Mouse (Mus musculus): ENCODE results near the gene Arid1b.
"Not testable (repeated sequence)": the region's sequence is repeated elsewhere in the genome, so short reads cannot be mapped to it uniquely, and the experiment has no call there.

The Arid1b gene

GRCm38 (mm10) chr17:5059092-5059601 is 65.0 kb downstream of the Arid1b start:
- DNase-seq: no peak

- DNase-seq: no peak
Measured at GRCm38 (mm10) chr17:5060515-5061084, 66.5 kb downstream of the Arid1b start.

- no peak for DNase-seq
Measured at GRCm38 (mm10) chr17:5061183-5061582, 67.1 kb downstream of the Arid1b start.

GRCm38 (mm10) chr17:5061593-5061992 is 67.5 kb downstream of the Arid1b start:
- DNase-seq: no peak

GRCm38 (mm10) chr17:5063471-5064176 is 69.5 kb downstream of the Arid1b start:
- no peak for DNase-seq

- DNase-seq: no peak
Measured at GRCm38 (mm10) chr17:5064777-5065176, 70.6 kb downstream of the Arid1b start.

- DNase-seq: no peak
Measured at GRCm38 (mm10) chr17:5065270-5065669, 71.1 kb downstream of the Arid1b start.

GRCm38 (mm10) chr17:5066835-5067234 is 72.7 kb downstream of the Arid1b start:
- DNase-seq: no peak

- no peak for DNase-seq
Measured at GRCm38 (mm10) chr17:5067264-5067663, 73.1 kb downstream of the Arid1b start.

- no peak for DNase-seq
Measured at GRCm38 (mm10) chr17:5070399-5070798, 76.3 kb downstream of the Arid1b start.

GRCm38 (mm10) chr17:5072539-5072938 is 78.4 kb downstream of the Arid1b start:
- no peak for DNase-seq

- no peak for DNase-seq
Measured at GRCm38 (mm10) chr17:5074752-5075506, 80.8 kb downstream of the Arid1b start.

- no peak for DNase-seq
Measured at GRCm38 (mm10) chr17:5077996-5078395, 83.9 kb downstream of the Arid1b start.

GRCm38 (mm10) chr17:5078576-5078975 is 84.4 kb downstream of the Arid1b start:
- no peak for DNase-seq

GRCm38 (mm10) chr17:5080884-5081419 is 86.8 kb downstream of the Arid1b start:
- no peak for DNase-seq

- no peak for DNase-seq
Measured at GRCm38 (mm10) chr17:5082274-5082673, 88.1 kb downstream of the Arid1b start.

- DNase-seq: no peak
Measured at GRCm38 (mm10) chr17:5083497-5083896, 89.4 kb downstream of the Arid1b start.

GRCm38 (mm10) chr17:5084139-5084538 is 90.0 kb downstream of the Arid1b start:
- no peak for DNase-seq

GRCm38 (mm10) chr17:5085004-5085403 is 90.9 kb downstream of the Arid1b start:
- DNase-seq: no peak

GRCm38 (mm10) chr17:5085942-5086341 is 91.8 kb downstream of the Arid1b start:
- DNase-seq: no peak

GRCm38 (mm10) chr17:5088241-5088640 is 94.1 kb downstream of the Arid1b start:
- not testable (repeated sequence) for DNase-seq

- no peak for DNase-seq
Measured at GRCm38 (mm10) chr17:5088822-5089221, 94.7 kb downstream of the Arid1b start.

- peak in 1 of 2 experiments; percentile 61 for DNase-seq
Measured at GRCm38 (mm10) chr17:5089541-5089940, 95.4 kb downstream of the Arid1b start.

Data from thymus, adult 18-20 months (tissue).